Mouse (Mus musculus) thymus, postnatal 4 days (tissue): ENCODE measurements around the gene Gpat2.

Experiments
- DNase-seq: peaks from one replicate; pipeline ENCODE4 v3.0.0; 2021

Gene Gpat2

GRCm38 (mm10) chr2:127444055-127444789, 19.2 kb downstream of the Gpat2 start, which contains the start of gene Fahd2a:
Gene Fahd2a (minus strand): TSS chr2:127444565.
- peak; percentile 93 for DNase-seq

GRCm38 (mm10) chr2:127446847-127447246, 21.8 kb downstream of the Gpat2 start:
- no peak for DNase-seq

GRCm38 (mm10) chr2:127449691-127450090, 24.7 kb downstream of the Gpat2 start:
- DNase-seq = no peak

GRCm38 (mm10) chr2:127451748-127452147, 26.7 kb downstream of the Gpat2 start:
- no peak for DNase-seq

- DNase-seq = no peak
Measured at GRCm38 (mm10) chr2:127453141-127453540, 28.1 kb downstream of the Gpat2 start.

GRCm38 (mm10) chr2:127453764-127454163, 28.8 kb downstream of the Gpat2 start:
- peak; percentile 74 for DNase-seq

- no peak for DNase-seq
Measured at GRCm38 (mm10) chr2:127459341-127459740, 34.3 kb downstream of the Gpat2 start.

GRCm38 (mm10) chr2:127461351-127461750, 36.4 kb downstream of the Gpat2 start:
- no peak for DNase-seq

GRCm38 (mm10) chr2:127462314-127462713, 37.3 kb downstream of the Gpat2 start:
- peak; percentile 71 for DNase-seq

- no peak for DNase-seq
Measured at GRCm38 (mm10) chr2:127470183-127470582, 45.2 kb downstream of the Gpat2 start.

- DNase-seq = no peak
Measured at GRCm38 (mm10) chr2:127470661-127471060, 45.7 kb downstream of the Gpat2 start.

GRCm38 (mm10) chr2:127471281-127471680, 46.3 kb downstream of the Gpat2 start:
- no peak for DNase-seq

- no peak for DNase-seq
Measured at GRCm38 (mm10) chr2:127472279-127472678, 47.3 kb downstream of the Gpat2 start.

GRCm38 (mm10) chr2:127479210-127479609, 54.2 kb downstream of the Gpat2 start:
- DNase-seq = no peak

GRCm38 (mm10) chr2:127479763-127480162, 54.8 kb downstream of the Gpat2 start:
- no peak for DNase-seq

- no peak for DNase-seq
Measured at GRCm38 (mm10) chr2:127481841-127482532, 57.0 kb downstream of the Gpat2 start.

- no peak for DNase-seq
Measured at GRCm38 (mm10) chr2:127482533-127482911, 57.5 kb downstream of the Gpat2 start.

- DNase-seq = no peak
Measured at GRCm38 (mm10) chr2:127483001-127483400, 58.0 kb downstream of the Gpat2 start.

GRCm38 (mm10) chr2:127484476-127485170, 59.6 kb downstream of the Gpat2 start:
- peak; percentile 67 for DNase-seq
